Mouse (Mus musculus) MEL (cell line): ENCODE data around the gene St3gal2.

Experiments used
- BHLHE40 ChIP-seq: IDR thresholded peaks from 2 replicates; pipeline ENCODE4 v1.6.1; 2012; ENCODE audit warnings: low read depth, mild to moderate bottlenecking, inconsistent platforms, low read length, improper control_type of control experiment, borderline replicate concordance
- CTCF ChIP-seq, 3 experiments: IDR thresholded peaks in 2 of 3; conservative IDR thresholded peaks in 1 of 3; 2 replicates each; pipeline ENCODE4 v1.5.1; 2011 to 2012; ENCODE audit warnings: low read length in 3 of 3, low read depth in 2 of 3, mild to moderate bottlenecking in 2 of 3, improper control_type of control experiment in 1 of 3, inconsistent platforms in 1 of 3, mixed read lengths in 1 of 3, moderate library complexity in 1 of 3; ENCODE audit not compliant: control insufficient read depth in 1 of 3, insufficient read depth in 1 of 3, poor library complexity in 1 of 3, severe bottlenecking in 1 of 3
- MAX ChIP-seq: IDR thresholded peaks from 2 replicates; pipeline ENCODE4 v1.6.1; 2011; ENCODE audit warnings: low read length, improper control_type of control experiment
- SMC3 ChIP-seq: IDR thresholded peaks from 2 replicates; pipeline ENCODE4 v1.6.1; 2011; ENCODE audit warnings: low read depth, low read length, improper control_type of control experiment
- ZMIZ1 ChIP-seq: IDR thresholded peaks from 2 replicates; pipeline ENCODE4 v1.6.1; 2012; ENCODE audit warnings: low read depth, mild to moderate bottlenecking, inconsistent platforms, low read length, improper control_type of control experiment, moderate library complexity
- ZNF384 ChIP-seq: IDR thresholded peaks from 2 replicates; pipeline ENCODE4 v1.6.1; 2012; ENCODE audit warnings: low read depth, mild to moderate bottlenecking, inconsistent platforms, low read length, improper control_type of control experiment

GRCm38 (mm10) chr8:110950065-110950484, 30.4 kb downstream of the St3gal2 start:
- no peak for TF ChIP-seq ZMIZ1
- no peak for TF ChIP-seq BHLHE40
- no peak for TF ChIP-seq SMC3
- TF ChIP-seq MAX, result no peak
- TF ChIP-seq CTCF (IDR thresholded peaks at IDR 0.05 in 2 of 3, conservative IDR thresholded peaks at IDR 0.05 in 1 of 3; ENCODE audit: control insufficient read depth in 1 of 3, insufficient read depth in 1 of 3, low read depth in 2 of 3, low read length in 3 of 3, poor library complexity in 1 of 3, severe bottlenecking in 1 of 3), result no peak
- no peak for TF ChIP-seq ZNF384
